Mouse (Mus musculus): ENCODE data around the gene Pebp1.

The Pebp1 gene

GRCm38 (mm10) chr5:117285266-117285665 is 2.2 kb downstream of the Pebp1 start:
- no peak for DNase-seq

GRCm38 (mm10) chr5:117284682-117285081 is 2.7 kb downstream of the Pebp1 start:
- no peak for DNase-seq

GRCm38 (mm10) chr5:117284029-117284428 is 3.4 kb downstream of the Pebp1 start:
- no peak for DNase-seq

GRCm38 (mm10) chr5:117282360-117282759 is 5.1 kb downstream of the Pebp1 start:
- DNase-seq, result no peak

- no peak for DNase-seq
These were observed 5.9 kb downstream of the Pebp1 start for GRCm38 (mm10) chr5:117281536-117281935.

- DNase-seq, result no peak
These were observed 7.8 kb downstream of the Pebp1 start for GRCm38 (mm10) chr5:117279669-117280050.

- DNase-seq, result peak; percentile 88
These were observed 8.4 kb downstream of the Pebp1 start for GRCm38 (mm10) chr5:117278809-117279668.

- DNase-seq, result no peak
These were observed 9.6 kb downstream of the Pebp1 start for GRCm38 (mm10) chr5:117277784-117278183.

- no peak for DNase-seq
These were observed 12.6 kb downstream of the Pebp1 start for GRCm38 (mm10) chr5:117274817-117275216.

GRCm38 (mm10) chr5:117271945-117272344 is 15.5 kb downstream of the Pebp1 start:
- no peak for DNase-seq

- DNase-seq, result no peak
These were observed 18.0 kb downstream of the Pebp1 start for GRCm38 (mm10) chr5:117269395-117269794.

- DNase-seq, result no peak
These were observed 18.7 kb downstream of the Pebp1 start for GRCm38 (mm10) chr5:117268749-117269148.

- DNase-seq, result no peak
These were observed 19.5 kb downstream of the Pebp1 start for GRCm38 (mm10) chr5:117267913-117268312.

- DNase-seq, result no peak
These were observed 22.7 kb downstream of the Pebp1 start for GRCm38 (mm10) chr5:117264701-117265100.

GRCm38 (mm10) chr5:117263566-117263965 is 23.9 kb downstream of the Pebp1 start:
- no peak for DNase-seq

- DNase-seq, result no peak
These were observed 29.1 kb downstream of the Pebp1 start for GRCm38 (mm10) chr5:117258276-117258675.

GRCm38 (mm10) chr5:117251763-117252162 is 35.7 kb downstream of the Pebp1 start:
- DNase-seq, result no peak

- DNase-seq, result no peak
These were observed 36.6 kb downstream of the Pebp1 start for GRCm38 (mm10) chr5:117250796-117251195.

GRCm38 (mm10) chr5:117248351-117248750 is 39.1 kb downstream of the Pebp1 start:
- DNase-seq, result no peak

GRCm38 (mm10) chr5:117245170-117245569 is 42.3 kb downstream of the Pebp1 start:
- no peak for DNase-seq

- DNase-seq, result no peak
These were observed 44.5 kb downstream of the Pebp1 start for GRCm38 (mm10) chr5:117242671-117243478.

GRCm38 (mm10) chr5:117241935-117242531 is 45.4 kb downstream of the Pebp1 start:
- no peak for DNase-seq

GRCm38 (mm10) chr5:117240761-117241322 is 46.6 kb downstream of the Pebp1 start:
- DNase-seq, result peak; percentile 16

All from kidney, postnatal 14 days (tissue).